Mouse (Mus musculus) spleen, adult 2 months (tissue): ENCODE measurements around the gene Hsd17b11.

Experiments
- CTCF ChIP-seq: fragments of 200-500 bp; IDR thresholded peaks from 2 replicates; pipeline ENCODE4 v1.5.1; 2011; ENCODE audit warnings: mild to moderate bottlenecking, inconsistent platforms; ENCODE audit not compliant: insufficient read depth, insufficient read length, insufficient replicate concordance; ENCODE audit errors: extremely low read depth
- POLR2A ChIP-seq: fragments of 200-500 bp; IDR thresholded peaks from 2 replicates; pipeline ENCODE4 v1.6.1; 2011; ENCODE audit warnings: low read depth, low read length, inconsistent platforms

- TF ChIP-seq POLR2A (no peak), CTCF (no peak)
These were observed 40.4 kb upstream of the Hsd17b11 start for GRCm38 (mm10) chr5:104061936-104062772.
